Mouse (Mus musculus) stomach, embryonic 16.5 days (tissue): Measurements from ENCODE around the gene Rps6kb2. TPM values are rescaled to one million over a fixed set of nuclear protein-coding genes. Genes with fewer than 3 reads are reported as not detected.

Experiments
- ATAC-seq: fragments of 200-750 bp; cut with Nextera tagmentation; 2 replicates; pipeline ENCODE4 v1.8.0; 2017; ENCODE audit warnings: moderate number of reproducible peaks, moderate TSS enrichment; ENCODE audit not compliant: insufficient read depth, low FRiP score
- H3K27ac ChIP-seq: fragments of 300-500 bp; sonication (generic); 2 replicates; pipeline ENCODE4 v1.5.1; 2014; ENCODE audit warnings: low read length
- H3K27me3 ChIP-seq: fragments of 300-500 bp; sonication (generic); 2 replicates; pipeline ENCODE4 v1.6.1; 2014; ENCODE audit warnings: low read length, control low read depth, mixed read lengths; ENCODE audit not compliant: control insufficient read depth, insufficient read depth
- H3K36me3 ChIP-seq: fragments of 300-500 bp; sonication (generic); 2 replicates; pipeline ENCODE4 v1.6.1; 2014; ENCODE audit warnings: low read length; ENCODE audit not compliant: control insufficient read depth, insufficient read depth
- H3K4me1 ChIP-seq: fragments of 300-500 bp; sonication (generic); 2 replicates; pipeline ENCODE4 v1.6.1; 2014; ENCODE audit warnings: low read length, control low read depth, mixed read lengths; ENCODE audit not compliant: control insufficient read depth, insufficient read depth
- H3K4me2 ChIP-seq: fragments of 300-500 bp; sonication (generic); 2 replicates; pipeline ENCODE4 v1.6.1; 2014; ENCODE audit warnings: low read depth, low read length, mixed read lengths
- H3K4me3 ChIP-seq: fragments of 300-500 bp; sonication (generic); replicated peaks from 2 replicates; pipeline ENCODE4 v1.5.1; 2014; ENCODE audit warnings: mild to moderate bottlenecking, low read length
- H3K9ac ChIP-seq: fragments of 300-500 bp; sonication (generic); 2 replicates; pipeline ENCODE4 v1.6.1; 2014; ENCODE audit warnings: low read length
- H3K9me3 ChIP-seq: fragments of 300-500 bp; sonication (generic); replicated peaks from 2 replicates; pipeline ENCODE4 v1.6.1; 2016; ENCODE audit warnings: low read length, control low read depth; ENCODE audit not compliant: control insufficient read depth
- WGBS: fragments of 180-500 bp; shearing (Covaris S2); extraction: QIAGEN DNeasy Blood & Tissue Kit; methylation state at CpG from one replicate; pipeline ENCODE4 v1.1.7; 2014; 5-methylcytosine and 5-hydroxymethylcytosine counted together
- polyA plus RNA-seq: library from polyadenylated mRNA; unstranded; fragments of >200 nt; fragmentation: Nextera tagmentation; extraction: Ambion mirVana; gene quantifications from 2 replicates; pipeline ENCODE4 v1.2.1, GENCODE M21; 2015

Gene Rps6kb2
- polyA plus RNA-seq, 1 experiment from 2014 or later: 50.2 TPM

DNA sequence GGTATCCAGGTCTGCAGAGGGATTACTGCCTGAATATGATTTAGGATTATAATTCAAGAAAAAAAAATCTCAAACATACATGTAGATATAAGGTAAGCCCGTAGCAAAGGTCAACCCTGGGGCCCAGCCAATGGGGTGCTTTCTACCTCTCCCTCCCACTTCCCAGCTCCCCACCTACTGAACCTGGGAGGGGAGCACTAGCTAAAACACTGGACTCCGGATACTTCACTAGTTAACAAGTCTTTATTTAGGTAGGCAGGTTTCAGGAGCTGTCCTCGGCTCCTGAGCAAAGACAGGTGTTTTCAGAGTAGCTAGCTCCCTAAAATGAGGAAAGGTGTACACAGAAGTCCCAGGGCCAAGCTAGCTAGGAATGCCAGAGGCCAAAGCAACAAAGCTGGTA, 946 bp upstream of the Rps6kb2 start:
- Histone ChIP-seq H3K4me3 (no peak overlapping the region), H3K9me3 (no peaks in the 10 kb centered on the region), H3K36me3 (0 out of 2 replicates have a peak, but pooled peaks cover 4% of the 10 kb centered on the region), H3K4me2 (no peak overlapping the region), H3K27ac (no peak overlapping the region), H3K4me1 (peaks cover 9% of the 10 kb centered on the region), H3K27me3 (no peaks in the 10 kb centered on the region), H3K9ac (no peak overlapping the region; the same call in 1 of the 2 replicates)
- 72% methylated on average over 3 of the region's 3 CpGs for whole genome bisulfite sequencing
- ATAC-seq: no peak

DNA sequence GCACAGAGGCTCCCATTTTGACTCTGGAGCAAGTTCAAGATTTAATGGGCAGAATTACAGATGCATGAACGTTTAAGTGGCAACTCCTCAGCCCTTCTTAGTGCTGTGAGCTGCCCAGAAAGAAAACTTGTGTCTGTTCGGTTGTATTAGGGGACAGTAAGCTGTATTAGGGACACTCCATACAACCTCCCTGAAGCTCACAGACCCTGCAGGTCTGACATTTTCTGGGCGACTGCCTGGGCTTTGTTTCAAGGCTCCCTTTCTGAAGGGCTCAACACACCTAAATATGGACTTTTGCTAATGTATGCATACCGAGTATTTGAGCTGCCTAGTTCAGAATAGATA, 361 bp upstream of the Rps6kb2 start:
- peak overlapping the region; percentile 88 for H3K9ac ChIP-seq
- peak overlapping the region; percentile 80 for H3K4me3 ChIP-seq
- H3K4me2 ChIP-seq: peak overlapping the region; percentile 65
- 0 out of 2 replicates have a peak, but pooled peaks cover 4% of the 10 kb centered on the region for H3K36me3 ChIP-seq
- peak overlapping the region; percentile 78; the same call in 1 of the 2 replicates for H3K27ac ChIP-seq
- no peaks in the 10 kb centered on the region for H3K27me3 ChIP-seq
- H3K4me1 ChIP-seq: peaks cover 9% of the 10 kb centered on the region
- 28% methylated on average over 4 of the region's 4 CpGs for WGBS
- ATAC-seq: no peak
- no peaks in the 10 kb centered on the region for H3K9me3 ChIP-seq

DNA sequence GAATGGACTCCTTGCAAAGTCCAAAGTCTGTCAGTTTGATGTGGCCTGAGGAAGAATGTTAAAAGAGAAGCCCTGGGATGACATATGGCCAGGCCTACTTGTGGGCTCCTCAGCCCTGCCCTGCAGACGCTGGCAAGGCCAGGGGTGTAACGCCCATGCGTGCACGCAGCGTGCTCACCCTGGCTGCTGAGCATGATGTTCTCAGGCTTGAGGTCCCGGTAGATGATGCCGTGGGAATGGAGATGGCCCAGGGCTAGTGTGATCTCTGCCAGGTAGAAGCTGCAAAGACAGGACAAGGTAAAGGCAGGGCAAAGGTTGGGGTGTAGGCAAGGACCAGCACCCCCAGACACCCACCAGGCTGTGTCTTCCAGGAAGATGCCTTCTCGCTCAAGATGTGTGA, 4.1 kb downstream of the Rps6kb2 start:
- Histone ChIP-seq H3K9me3 (no peaks in the 10 kb centered on the region), H3K36me3 (0 out of 2 replicates have a peak, but pooled peaks cover 4% of the 10 kb centered on the region)
- ATAC-seq: no peak

DNA sequence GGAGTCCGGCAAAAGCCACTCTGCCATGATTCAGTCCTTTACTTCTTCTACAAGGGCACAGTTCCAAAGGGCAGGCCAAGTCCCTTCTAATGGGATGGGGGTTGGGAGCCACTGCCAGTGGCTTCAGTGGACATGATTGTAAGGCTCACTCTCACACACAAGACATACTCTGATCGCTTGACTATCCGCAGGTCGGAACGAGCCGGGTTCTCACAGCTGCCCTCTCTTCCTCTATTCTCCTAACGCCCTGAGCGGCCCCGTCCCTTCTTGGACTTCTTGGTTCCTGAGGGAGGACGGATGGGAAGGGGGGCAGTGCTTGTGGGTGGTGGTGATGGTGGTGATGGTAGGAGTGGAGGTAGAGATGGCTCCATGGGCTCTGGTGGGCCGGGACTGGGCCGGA, 6.4 kb downstream of the Rps6kb2 start:
- WGBS: 90% methylated on average over 12 of the region's 12 CpGs
- no peaks in the 10 kb centered on the region for H3K9me3 ChIP-seq
- no peak for ATAC-seq
- H3K4me3 ChIP-seq: no peak overlapping the region
- no peak overlapping the region for H3K27ac ChIP-seq
- H3K4me1 ChIP-seq: no peaks in the 10 kb centered on the region
- 0 out of 2 replicates have a peak, but pooled peaks cover 4% of the 10 kb centered on the region for H3K36me3 ChIP-seq
- no peak overlapping the region for H3K9ac ChIP-seq
- H3K4me2 ChIP-seq: no peak overlapping the region
- H3K27me3 ChIP-seq: no peaks in the 10 kb centered on the region

More for the DNA sequence above, 4.1 kb downstream of the Rps6kb2 start:
- Histone ChIP-seq H3K9ac (no peak overlapping the region), H3K27ac (no peak overlapping the region), H3K4me2 (no peak overlapping the region), H3K27me3 (no peaks in the 10 kb centered on the region), H3K4me3 (no peak overlapping the region), H3K4me1 (peaks cover 9% of the 10 kb centered on the region)
- WGBS: 92% methylated on average over 8 of the region's 8 CpGs

DNA sequence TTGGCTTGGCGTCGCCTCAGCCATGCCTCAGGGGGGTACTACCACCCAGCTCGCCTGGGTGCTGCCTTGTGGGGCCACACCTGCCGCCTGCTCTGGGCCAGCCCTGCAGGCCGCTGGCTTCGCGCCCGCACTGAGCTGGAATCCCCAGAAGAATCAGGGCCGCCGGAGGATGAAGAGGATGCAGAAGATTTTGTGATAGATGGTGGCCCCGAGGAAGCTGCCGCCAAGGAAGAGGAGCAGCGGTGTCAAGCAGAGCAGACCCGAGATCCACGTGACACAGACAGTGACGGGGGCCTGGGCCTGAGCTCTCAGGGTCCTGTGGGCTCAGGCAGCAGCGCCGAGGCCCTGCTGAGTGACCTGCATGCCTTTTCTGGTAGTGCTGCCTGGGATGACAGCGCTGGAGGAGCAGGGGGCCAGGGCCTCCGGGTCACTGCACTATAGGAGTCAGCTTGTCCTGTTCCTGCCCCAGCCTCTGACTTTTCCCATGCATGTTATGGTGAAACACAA, 7.0 kb downstream of the Rps6kb2 start:
- Histone ChIP-seq H3K27me3 (no peaks in the 10 kb centered on the region), H3K9ac (no peak overlapping the region), H3K4me3 (no peak overlapping the region), H3K9me3 (no peaks in the 10 kb centered on the region), H3K36me3 (peaks cover 7% of the 10 kb centered on the region; the same call in 1 of the 2 replicates), H3K27ac (no peak overlapping the region), H3K4me1 (no peaks in the 10 kb centered on the region), H3K4me2 (no peak overlapping the region)
- ATAC-seq: no peak
- WGBS: 77% methylated on average over 20 of the region's 20 CpGs

DNA sequence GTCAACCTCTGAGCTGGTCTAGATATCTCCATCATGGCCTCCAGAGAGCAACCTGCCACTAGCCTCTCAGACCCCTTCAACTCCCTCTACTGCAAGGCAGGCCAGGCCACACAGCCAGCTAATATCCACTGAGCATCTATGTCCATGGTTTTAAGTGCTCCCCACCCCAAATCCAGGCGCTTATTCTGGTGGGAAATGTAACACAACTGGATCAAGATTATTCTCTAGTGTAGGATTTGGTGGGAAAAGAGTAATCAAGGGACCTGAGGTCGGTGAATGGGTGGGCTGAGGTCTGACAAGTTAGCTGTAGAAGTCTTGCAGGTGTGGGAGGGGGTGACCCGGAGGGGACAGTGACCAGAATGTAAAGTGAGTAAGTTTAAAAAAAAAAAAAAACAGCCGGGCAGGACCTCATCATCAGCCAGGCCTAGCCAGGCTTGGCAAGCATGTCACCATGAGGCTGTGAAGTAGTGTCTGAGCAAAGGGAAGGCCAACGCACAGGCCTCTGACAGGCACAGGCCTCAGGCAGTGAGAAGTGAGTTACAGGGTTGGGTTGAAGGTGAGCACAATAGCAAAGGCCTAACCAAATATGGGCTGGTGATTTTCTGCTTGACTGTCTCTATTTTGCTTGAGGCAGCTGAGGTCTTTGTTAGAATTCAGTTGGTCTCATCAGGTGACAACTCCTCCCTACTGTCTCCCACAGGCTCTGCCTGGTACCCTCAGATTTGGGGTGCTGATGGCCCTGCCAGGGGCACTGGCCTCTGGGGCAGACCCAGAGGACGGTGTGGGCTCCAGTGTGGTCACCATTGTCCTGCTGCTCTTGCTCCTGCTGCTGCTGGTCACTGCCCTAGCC, 7.7 kb downstream of the Rps6kb2 start:
- Histone ChIP-seq H3K9ac (no peak overlapping the region), H3K27me3 (no peaks in the 10 kb centered on the region), H3K4me3 (no peak overlapping the region), H3K9me3 (no peaks in the 10 kb centered on the region), H3K4me1 (no peaks in the 10 kb centered on the region), H3K4me2 (no peak overlapping the region), H3K27ac (no peak overlapping the region), H3K36me3 (peaks cover 13% of the 10 kb centered on the region)
- no peak for ATAC-seq
- WGBS: 78% methylated on average over 6 of the region's 6 CpGs

DNA sequence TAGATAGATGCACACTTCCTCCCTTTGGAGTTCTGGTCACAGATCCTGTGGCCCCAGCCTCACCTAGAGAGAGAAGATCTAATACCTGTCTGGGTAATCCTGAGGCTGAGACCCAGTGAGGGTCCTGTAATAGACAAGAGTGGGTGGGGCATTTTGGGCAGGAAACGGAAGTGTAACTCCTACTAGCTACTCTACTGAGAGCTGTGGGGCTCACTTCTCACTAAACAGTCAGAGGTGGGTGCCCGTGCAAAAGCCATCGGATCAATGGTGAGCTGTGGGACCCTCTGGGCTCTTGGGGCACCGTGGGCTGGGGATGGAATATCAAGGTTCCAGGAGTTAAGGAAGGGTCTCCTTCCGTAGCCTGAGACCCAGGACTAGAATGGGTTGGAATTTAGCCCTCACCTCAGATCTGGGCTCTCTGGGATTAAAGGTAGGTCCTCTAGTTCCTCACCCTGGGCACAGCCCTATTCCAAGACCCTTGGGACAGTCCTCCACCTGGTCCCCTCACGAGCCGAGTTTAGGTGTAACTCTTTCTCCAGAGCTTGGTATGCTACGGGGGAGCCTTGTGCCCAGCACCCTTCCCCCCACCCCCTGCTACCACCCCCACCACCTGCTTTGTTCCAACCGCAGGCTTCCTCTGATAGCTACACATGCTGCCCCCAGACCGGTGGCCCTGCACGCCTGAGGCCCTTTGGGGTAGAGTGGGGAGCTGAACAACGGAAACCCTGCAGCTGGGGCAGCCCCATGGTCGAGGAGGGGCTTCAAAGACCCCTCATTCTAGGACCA, 8.5 kb downstream of the Rps6kb2 start:
- no peak overlapping the region for H3K9ac ChIP-seq
- 71% methylated on average over 13 of the region's 13 CpGs for WGBS
- no peak overlapping the region for H3K27ac ChIP-seq
- peaks cover under 1% of the 10 kb centered on the region for H3K4me1 ChIP-seq
- H3K27me3 ChIP-seq: no peaks in the 10 kb centered on the region
- H3K4me2 ChIP-seq: no peak overlapping the region
- H3K36me3 ChIP-seq: peaks cover 9% of the 10 kb centered on the region
- H3K4me3 ChIP-seq: no peak overlapping the region
- H3K9me3 ChIP-seq: no peaks in the 10 kb centered on the region
- ATAC-seq: no peak

DNA sequence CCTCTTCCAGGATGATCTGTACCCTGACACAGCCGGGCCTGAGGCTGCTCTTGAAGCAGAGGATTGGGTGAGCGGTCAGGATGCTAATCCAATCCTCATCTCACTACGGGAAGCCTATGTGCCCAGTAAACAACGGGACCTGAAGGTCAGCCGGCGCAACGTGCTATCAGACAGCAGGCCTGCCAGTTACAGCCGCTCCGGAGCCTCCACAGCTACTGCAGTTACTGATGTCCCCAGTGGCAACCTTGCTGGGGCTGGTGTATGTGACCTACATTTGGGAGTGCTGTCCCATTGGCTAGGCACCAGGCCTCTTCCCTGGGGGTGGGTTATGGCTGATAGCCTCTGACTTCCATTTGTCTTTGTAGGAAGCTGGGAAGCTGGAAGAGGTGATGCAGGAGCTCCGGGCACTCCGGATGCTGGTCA, 9.9 kb downstream of the Rps6kb2 start, which contains the start of gene Ptprcap:
Ptprcap (plus strand) TSS at position 373 of the 423 bp plus-strand sequence.
- no peak within 1 kb of the TSS for H3K4me2 ChIP-seq
- no peak within 1 kb of the TSS for H3K27ac ChIP-seq
- H3K9ac ChIP-seq: no peak within 1 kb of the TSS
- H3K4me1 ChIP-seq: peaks cover 8% of the 10 kb centered on the region
- no peak within 1 kb of the TSS for H3K4me3 ChIP-seq
- no peaks in the 10 kb centered on the region for H3K27me3 ChIP-seq
- H3K36me3 ChIP-seq: peaks cover 9% of the 10 kb centered on the region
- WGBS: 67% methylated on average over 11 of the region's 11 CpGs
- H3K9me3 ChIP-seq: no peaks in the 10 kb centered on the region
- ATAC-seq: no peak
